Mouse (Mus musculus) gastrocnemius, postnatal 25 days (tissue): Measurements from ENCODE around the gene Fxyd6. TPM values are rescaled to one million over a fixed set of nuclear protein-coding genes. Genes with fewer than 3 reads are reported as not detected.
A peak's percentile ranks its signal among the peaks of the same experiment; 100 is the strongest.

ENCODE experiments used
- DNase-seq: peaks from one replicate; pipeline ENCODE4 v3.0.0; 2022
- long read RNA-seq, 2 experiments: library from polyadenylated mRNA; stranded (forward); transcript quantifications; one replicate each; pipeline ENCODE4 v2.0.0; 2021
- total RNA-seq, 2 experiments: library from RNA; stranded (reverse); gene quantifications; 1 replicate in 1 of 2; 2 replicates in 1 of 2; pipeline ENCODE4 v1.2.3; 2021

Gene Fxyd6
- total RNA-seq, result 10 to 100 TPM; 27.5 to 31.2 TPM
- long read RNA-seq, experiment 1, transcript Fxyd6-203 (8 exons, 1,789 nt), result major isoform, 26 of 71 reads
- long read RNA-seq, experiment 1, transcript Fxyd6-201 (8 exons, 1,788 nt), result minor isoform, 14 of 71 reads
- long read RNA-seq, experiment 1, partial matches to known transcripts, result 1 of 71 reads
- long read RNA-seq, experiment 1, other reads (novel, unspliced or antisense), result 30 of 71 reads
- long read RNA-seq, experiment 2, transcript Fxyd6-203 (8 exons, 1,789 nt), result major isoform, 56 of 122 reads
- long read RNA-seq, experiment 2, transcript Fxyd6-201 (8 exons, 1,788 nt), result minor isoform, 39 of 122 reads
- long read RNA-seq, experiment 2, partial matches to known transcripts, result 7 of 122 reads
- long read RNA-seq, experiment 2, other reads (novel, unspliced or antisense), result 20 of 122 reads

DNA sequence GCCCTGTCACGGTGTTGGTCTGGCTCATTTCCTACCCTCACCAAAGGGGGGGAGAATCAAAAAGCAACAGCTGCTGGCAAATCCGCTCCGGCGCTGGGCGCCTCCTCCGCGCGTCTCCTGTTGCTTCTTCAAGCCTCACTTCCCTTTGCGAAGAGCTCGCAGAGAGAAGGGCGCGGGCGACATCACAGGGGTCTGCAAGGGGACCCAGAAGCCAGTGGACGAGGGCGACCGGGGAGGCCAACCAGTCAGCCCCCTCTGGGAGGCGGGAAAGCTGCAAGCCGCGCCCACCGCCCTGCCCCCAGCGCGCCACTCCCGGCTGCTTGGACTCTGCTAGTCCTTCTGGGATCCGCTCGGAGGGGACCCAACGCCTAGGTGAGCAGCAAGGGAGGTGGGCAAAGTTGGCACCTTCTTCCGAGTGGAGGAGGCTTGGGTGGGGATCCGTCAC is at the start of gene Fxyd6:
TSS of gene Fxyd6 (plus strand) at position 69 of the 445 bp plus-strand sequence.
- DNase-seq, result peak; percentile 54

GRCm38 (mm10) chr9:45321465-45321864 is 48.5 kb upstream of the Fxyd6 start:
- DNase-seq, result no peak

DNA sequence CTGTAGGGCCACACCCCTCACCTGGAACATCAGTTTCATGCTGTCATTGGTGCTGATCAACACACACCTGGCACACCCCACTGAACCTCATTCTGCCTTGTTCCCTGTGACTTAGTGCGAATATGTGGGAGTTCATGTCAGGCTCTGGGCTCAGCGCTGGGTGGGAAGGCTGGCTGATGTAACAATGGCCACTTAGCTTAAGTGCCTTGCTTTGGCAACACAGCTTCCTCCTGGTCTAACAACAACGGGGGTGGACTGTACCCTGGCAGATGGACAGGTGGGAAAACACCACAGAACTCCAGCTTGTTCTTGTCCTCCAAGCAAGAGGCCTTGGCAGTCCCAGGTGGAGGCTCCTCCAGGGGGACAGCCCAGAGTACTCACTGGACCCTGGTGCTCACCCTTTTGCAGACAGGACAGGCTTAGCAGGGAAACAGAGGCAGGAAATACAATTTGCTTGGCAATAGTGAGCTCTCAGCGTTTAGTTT is 48.0 kb upstream of the Fxyd6 start:
- DNase-seq, result no peak

- DNase-seq, result no peak
Observed at GRCm38 (mm10) chr9:45326390-45326789, 43.6 kb upstream of the Fxyd6 start.

DNA sequence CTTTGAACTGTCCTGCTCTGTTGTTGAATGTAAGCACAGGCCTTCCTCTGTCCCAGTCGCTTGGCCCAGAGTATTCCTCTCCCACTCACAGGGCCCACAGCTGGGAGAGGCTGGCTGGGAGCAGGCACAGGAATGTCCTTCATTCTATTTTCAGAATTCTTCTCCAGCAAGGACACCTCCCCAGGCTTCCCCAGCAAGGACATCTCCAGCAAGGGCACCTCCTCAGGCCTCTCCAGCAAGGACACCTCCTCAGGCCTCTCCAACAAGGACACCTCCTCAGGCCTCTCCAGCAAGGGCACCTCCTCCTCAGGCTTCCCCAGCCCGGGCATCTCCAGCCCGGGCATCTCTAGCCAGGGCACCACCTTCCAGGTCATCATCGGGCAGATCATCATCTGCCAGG is 41.7 kb upstream of the Fxyd6 start:
- DNase-seq, result no peak

DNA sequence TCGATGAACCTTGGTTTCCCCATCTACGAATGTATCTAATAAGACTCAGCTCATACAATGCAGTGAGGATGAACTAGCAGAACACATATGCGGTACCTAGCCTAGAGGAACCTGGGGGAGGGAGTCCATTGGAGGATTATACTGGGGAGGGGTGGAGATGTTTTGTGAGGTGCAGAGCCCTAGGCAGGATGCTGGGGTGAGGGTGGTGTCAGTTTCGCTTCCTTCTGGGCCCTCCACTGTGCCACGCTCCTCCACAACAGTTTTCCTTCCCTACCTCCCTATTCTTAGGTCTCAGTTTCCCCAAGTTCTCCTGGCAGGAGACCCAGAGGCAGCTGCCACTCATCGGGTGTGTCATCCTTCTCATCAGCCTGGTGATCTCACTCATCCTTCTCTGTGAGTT is 40.4 kb upstream of the Fxyd6 start:
- no peak for DNase-seq

DNA sequence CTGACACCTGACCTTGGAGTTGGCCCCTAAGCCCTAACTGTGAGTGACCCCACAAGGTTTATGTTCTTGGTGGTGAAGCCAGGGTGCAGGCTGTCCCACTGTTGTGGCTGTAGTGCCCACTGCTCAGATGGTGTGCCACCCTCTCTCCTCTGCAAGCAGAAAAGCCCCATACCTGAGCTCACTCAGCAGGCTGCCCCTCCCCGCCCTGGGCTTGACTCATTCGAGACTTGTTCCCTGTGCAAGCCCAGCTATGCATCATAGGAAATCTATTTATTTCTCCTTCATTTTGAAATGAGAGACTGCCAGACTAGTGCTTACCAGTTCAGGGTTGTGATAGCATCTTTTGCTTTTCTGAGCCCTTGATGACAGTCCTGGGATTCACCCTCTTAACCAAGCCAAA is 32.6 kb upstream of the Fxyd6 start:
- no peak for DNase-seq

GRCm38 (mm10) chr9:45343066-45343465 is 26.9 kb upstream of the Fxyd6 start:
- no peak for DNase-seq

DNA sequence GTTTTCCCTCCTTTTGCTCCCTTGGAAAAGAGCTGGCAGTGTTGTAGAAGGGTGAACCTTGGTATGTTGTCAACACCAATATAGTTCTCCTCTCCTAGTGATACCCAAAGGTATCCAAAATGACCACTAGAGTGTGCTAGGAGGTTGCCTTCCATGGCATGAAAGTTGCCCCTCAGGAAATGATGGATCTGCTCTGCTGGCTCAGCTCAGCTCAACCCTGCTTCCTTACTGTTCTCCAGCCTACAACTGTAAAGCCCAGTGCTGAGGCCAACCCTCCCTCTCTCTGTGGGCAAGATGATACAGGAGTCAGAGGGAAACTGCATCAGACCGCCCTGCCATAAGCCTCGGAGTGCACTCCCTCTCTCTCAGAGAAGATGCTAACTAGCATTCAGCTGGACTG is 24.5 kb upstream of the Fxyd6 start:
- peak; percentile 23 for DNase-seq

- peak; percentile 9 for DNase-seq
Observed at GRCm38 (mm10) chr9:45346276-45346675, 23.7 kb upstream of the Fxyd6 start.

- DNase-seq, result no peak
Observed at GRCm38 (mm10) chr9:45348560-45348959, 21.4 kb upstream of the Fxyd6 start.

DNA sequence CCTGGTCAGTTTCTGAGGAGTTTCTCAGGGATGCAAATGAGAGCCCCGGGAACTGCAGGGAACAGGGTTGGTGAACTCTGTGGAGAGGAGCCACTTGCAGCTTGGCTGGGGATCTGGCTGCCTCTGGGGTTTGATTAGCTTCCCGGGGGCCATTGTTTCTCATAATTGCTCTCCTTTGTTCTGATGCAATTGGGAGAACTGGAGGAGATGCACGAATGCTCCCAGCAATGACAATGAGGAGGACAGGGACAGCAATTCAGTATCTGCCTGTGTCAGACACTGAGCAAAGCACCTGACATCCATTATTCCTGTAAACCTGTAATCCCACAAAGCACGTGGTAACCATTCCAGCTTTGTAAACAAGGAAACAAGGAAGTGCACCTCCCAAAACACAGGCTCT is 20.8 kb upstream of the Fxyd6 start:
- no peak for DNase-seq

- no peak for DNase-seq
Observed at GRCm38 (mm10) chr9:45349851-45350250, 20.1 kb upstream of the Fxyd6 start.

GRCm38 (mm10) chr9:45355192-45355591 is 14.8 kb upstream of the Fxyd6 start:
- DNase-seq, result no peak

- DNase-seq, result no peak
Observed at GRCm38 (mm10) chr9:45358356-45358755, 11.6 kb upstream of the Fxyd6 start.

GRCm38 (mm10) chr9:45362051-45362461 is 7.9 kb upstream of the Fxyd6 start:
- no peak for DNase-seq

DNA sequence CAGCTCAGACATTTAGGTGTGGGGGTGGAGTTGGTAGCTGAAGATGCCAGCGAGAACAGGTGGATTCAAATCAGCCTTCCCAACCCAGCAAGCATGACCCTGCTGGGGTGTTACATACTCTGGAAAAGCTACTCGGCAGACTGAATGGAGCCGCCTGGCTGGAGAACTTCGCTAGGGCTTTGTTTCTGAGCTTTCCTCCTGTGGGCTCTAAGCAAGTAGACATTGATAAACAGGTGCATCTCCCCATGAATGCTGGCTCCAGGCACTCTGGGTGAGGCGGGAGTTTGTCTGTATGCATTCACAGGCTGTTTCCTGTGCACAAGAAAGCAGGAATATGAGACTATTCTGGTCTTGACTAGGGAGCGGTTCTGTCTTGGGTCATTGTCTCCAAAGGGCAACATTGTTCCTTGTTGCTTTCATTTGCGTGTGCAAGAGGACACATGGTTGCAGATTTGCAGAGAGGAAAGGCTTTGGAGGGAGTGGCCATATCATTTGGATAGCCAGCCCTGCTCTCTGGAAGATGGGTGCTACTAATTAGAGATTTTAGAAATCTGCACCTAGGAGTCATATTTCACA is 6.3 kb upstream of the Fxyd6 start:
- no peak for DNase-seq

DNA sequence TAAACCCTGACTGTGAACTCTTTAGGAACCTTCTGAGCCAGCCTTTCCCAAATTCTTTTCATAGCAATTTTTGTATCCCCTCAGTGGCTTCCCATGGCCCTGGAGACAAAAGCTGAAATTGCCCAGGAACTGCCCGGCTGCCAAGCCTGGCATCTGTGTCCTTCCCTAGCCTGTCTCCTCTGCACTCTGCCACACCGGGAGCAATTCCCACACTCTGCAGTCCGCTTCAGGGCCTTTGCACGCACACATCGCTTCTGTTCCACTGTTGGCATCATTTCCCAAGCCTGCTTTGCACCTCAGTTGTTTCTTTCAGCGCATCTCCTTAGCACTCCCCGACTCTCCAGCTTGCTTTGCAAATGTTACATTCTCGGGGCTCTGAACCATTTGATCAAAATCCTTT is 2.3 kb upstream of the Fxyd6 start:
- DNase-seq, result no peak

DNA sequence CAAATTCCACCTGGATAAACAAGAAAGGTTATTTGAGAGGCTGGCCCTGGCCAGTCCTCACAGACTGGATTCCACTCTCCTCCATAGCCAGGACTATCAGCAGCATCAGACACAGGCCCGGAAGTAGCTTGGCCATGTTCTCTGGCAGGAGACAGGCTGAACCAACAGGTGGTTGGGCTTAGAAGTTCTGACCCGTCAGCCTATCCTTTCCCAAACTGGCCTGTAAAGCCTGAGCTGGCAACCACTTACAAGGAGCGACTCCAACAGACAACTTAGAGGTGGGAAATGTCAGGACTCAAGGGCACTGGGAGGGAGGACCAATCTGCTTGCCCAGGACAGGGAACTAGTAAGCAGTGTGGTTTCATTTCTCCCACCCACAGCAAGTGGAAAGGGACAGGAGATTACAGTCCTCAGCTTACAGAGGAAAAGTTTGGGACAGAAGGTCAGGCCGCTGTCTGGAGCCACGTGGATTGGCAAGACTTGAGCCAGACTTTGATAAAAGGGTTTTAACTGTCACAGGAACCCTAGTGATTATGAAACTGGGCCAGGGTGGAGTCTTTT is 1.6 kb upstream of the Fxyd6 start:
- DNase-seq, result peak; percentile 70

DNA sequence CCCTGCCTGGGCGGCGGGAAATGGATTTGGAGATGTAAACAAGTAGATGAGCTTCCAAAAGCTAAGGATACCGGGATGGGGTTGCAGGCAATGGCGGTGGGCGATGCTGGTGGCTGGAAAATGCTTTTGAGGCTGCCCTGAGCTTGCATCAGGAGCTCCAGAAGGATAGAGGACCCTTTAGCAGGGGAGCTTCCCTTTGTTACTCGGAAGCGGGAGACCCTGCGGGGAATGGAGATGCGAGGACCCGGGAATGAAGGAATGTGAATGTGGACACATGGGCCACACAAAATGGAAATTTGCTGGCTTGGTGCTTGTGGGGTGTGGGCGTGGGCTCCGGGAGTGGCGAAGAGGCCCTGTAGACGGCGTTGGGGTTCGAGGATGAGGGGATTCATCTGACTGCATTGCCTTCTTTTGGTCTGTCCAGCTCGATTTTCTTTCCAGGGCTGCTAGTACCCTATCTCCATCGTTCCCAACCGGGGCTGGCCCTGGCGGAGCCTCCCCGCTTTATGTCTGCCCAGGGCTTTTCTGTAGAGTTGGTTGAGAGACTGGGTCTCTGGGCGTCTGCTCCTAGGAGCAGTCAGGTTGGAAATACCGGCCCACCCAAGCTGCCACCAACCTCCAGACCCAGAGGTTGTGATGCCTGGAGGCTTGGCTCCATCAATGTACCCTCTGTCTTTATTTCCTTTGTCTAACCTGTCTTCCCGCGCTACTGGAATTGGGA is 791 bp downstream of the Fxyd6 start:
- DNase-seq, result no peak

GRCm38 (mm10) chr9:45371337-45371707 is 1.3 kb downstream of the Fxyd6 start:
- DNase-seq, result no peak

DNA sequence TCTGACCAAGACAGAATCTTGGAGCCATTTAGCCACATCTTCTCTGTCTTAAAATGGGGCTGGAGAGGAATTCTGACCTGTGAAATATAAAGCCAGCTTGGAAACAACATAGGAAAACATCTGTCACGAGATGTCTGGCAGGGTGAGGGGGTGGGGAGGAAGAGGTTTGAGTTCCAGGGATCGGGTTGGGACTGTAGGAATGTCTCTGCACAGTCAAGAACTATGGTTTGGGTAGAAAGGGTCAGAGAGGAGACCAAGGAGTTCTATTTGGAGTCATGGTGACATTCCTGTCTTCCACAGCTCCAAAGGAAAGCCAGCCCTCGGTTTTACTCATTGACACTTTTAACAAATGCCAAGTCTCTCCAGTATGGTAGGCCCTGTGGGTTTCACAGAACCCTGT is 3.9 kb downstream of the Fxyd6 start:
- DNase-seq, result no peak

- no peak for DNase-seq
Observed at GRCm38 (mm10) chr9:45374988-45375502, 5.1 kb downstream of the Fxyd6 start.
